Mouse (Mus musculus) natural killer cell, adult 2 months (primary cell): ENCODE data around the gene Rnf145.
A peak's percentile ranks its signal among the peaks of the same experiment; 100 is the strongest.

Experiments
- DNase-seq, 2 experiments: peaks; one replicate each; pipeline ENCODE4 v3.0.0; 2022; ENCODE audit warnings: low spot score in 2 of 2

The Rnf145 gene

GRCm38 (mm10) chr11:44509906-44510305, 8.9 kb upstream of the Rnf145 start:
- no peak for DNase-seq

- no peak for DNase-seq
These were observed 8.4 kb upstream of the Rnf145 start for GRCm38 (mm10) chr11:44510371-44510770.

- DNase-seq: no peak
These were observed 6.4 kb upstream of the Rnf145 start for GRCm38 (mm10) chr11:44512044-44513025.

GRCm38 (mm10) chr11:44513026-44513422, 5.7 kb upstream of the Rnf145 start:
- DNase-seq: no peak

GRCm38 (mm10) chr11:44514666-44515065, 4.1 kb upstream of the Rnf145 start:
- DNase-seq: no peak

- DNase-seq: no peak
These were observed 2.4 kb upstream of the Rnf145 start for GRCm38 (mm10) chr11:44516362-44516761.

GRCm38 (mm10) chr11:44517561-44518280, 1.0 kb upstream of the Rnf145 start:
- DNase-seq: no peak

GRCm38 (mm10) chr11:44519096-44519949, 559 bp downstream of the Rnf145 start:
- DNase-seq: no peak

GRCm38 (mm10) chr11:44519950-44520761, 1.4 kb downstream of the Rnf145 start:
- peak; percentile 71 to 83 for DNase-seq

- DNase-seq: no peak
These were observed 3.8 kb downstream of the Rnf145 start for GRCm38 (mm10) chr11:44522594-44522993.

- DNase-seq: no peak
These were observed 7.0 kb downstream of the Rnf145 start for GRCm38 (mm10) chr11:44525765-44526164.

- peak in 1 of 2 experiments; percentile 61 for DNase-seq
These were observed 8.0 kb downstream of the Rnf145 start for GRCm38 (mm10) chr11:44526654-44527263.

- no peak for DNase-seq
These were observed 9.9 kb downstream of the Rnf145 start for GRCm38 (mm10) chr11:44528560-44529199.

GRCm38 (mm10) chr11:44529200-44529599, 10.4 kb downstream of the Rnf145 start:
- DNase-seq: peak; percentile 16 to 76

GRCm38 (mm10) chr11:44529716-44530115, 11.0 kb downstream of the Rnf145 start:
- no peak for DNase-seq

GRCm38 (mm10) chr11:44530382-44530781, 11.6 kb downstream of the Rnf145 start:
- no peak for DNase-seq

GRCm38 (mm10) chr11:44530867-44531266, 12.1 kb downstream of the Rnf145 start:
- DNase-seq: no peak

GRCm38 (mm10) chr11:44531617-44532016, 12.9 kb downstream of the Rnf145 start:
- DNase-seq: no peak

- DNase-seq: no peak
These were observed 14.3 kb downstream of the Rnf145 start for GRCm38 (mm10) chr11:44532846-44533781.
